Mouse (Mus musculus): Measurements from ENCODE around the gene Olfr70. TPM values are rescaled to one million over a fixed set of nuclear protein-coding genes. Genes with fewer than 3 reads are reported as not detected.

Gene Olfr70
- not detected in 2 replicates for polyA plus RNA-seq (2012; rRNA removed)

DNA sequence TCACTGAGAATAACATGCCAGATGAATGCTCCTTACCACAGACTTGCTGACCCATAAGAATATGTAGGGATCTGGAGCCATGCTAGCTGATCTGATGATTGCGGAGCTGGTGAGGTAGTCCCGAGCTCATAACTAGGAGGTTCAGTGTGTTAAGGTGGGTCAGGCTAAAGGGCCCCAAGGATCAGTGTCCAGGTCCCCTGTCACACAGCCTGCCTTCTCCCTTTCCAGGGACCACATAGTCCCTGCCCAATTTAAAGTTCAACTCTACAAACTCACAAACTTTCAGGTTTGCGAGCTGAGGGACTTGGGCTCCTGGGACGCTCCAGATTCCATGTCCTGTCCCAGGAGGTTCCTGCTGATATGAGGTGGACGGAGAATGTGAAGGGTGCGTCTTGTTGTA lies at the start of gene Olfr70:
Olfr70 (minus strand) TSS at position 101 of the 400 bp plus-strand sequence.

DNA sequence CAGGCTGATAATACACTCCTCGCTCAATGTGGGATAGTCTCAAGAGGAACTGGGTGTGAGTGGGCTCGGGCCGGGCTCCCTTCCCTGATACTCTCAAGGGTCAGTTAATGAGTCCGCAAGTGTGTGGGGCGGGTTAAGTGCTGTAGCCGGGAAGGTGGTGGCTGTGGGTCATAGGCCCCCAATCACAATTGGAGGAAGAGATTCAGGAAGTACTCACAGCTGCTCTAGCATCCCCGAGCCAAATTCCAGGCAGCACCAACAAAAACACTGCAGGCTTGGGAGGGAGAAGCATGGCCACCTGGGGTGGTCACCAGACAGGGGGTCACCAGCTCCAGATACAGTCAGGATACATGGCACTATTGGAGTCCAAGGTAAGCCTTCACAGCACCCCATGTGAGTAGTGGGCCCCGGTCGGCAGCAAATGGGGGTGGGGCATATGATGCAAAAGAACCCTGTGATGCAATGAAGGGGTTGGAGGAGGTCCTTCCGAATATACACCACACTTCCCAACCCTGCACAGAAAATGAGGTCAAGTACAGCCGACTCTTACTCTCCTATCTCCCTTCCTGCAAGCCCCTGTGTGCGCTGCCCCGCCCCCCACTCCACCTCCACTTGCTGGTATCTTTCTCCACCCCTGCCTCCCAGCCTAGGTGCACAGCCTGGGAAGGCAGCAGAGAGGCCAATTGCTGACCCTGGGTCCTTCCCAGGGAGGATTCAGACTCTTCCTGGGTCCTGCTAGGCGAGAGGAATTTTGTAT lies 29.4 kb upstream of the Olfr70 start, which contains the start of gene Spaar:
Spaar (plus strand) TSS at position 241 of the 757 bp plus-strand sequence.

DNA sequence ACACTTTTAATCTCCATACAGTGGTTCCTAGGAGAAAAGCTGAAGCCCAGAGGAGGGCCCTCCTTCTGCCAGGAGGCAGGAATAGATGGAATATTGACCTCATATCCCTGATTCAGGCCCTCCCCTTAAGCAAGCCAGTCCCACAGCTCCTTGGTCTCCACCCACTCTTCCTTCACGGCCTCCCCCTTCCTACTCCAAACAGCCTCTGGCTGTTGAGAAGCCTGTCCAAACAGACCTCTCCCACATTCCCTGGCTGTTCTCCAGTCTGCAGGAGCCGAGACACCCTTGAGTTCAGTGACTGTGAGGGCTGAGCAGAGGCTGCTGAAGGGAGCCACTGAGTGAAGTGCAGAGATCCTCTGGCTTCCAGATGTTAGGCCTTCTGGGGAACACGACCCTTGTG lies 26.4 kb upstream of the Olfr70 start, which contains the start of gene Hrct1:
Hrct1 (plus strand) TSS at position 194 of the 400 bp plus-strand sequence.

DNA sequence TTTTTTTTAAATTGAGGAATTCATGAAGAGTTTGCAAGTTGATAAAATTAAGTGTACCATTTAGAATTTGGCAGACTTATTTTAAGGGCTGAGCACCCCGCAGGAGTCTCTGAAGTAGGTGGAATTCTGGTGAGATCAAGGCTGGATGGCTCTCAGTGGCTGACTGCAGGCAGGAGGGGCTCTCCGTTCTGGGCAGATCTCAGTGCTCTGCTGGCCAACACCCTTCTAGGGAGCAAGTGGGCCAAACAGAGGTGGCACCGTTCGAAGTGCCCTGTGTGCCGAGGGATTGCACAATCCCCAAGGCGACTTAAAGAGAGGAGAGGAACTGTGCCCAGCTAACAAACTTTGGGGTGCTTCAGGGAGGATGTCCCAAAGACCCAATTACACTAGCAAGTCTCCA lies 9.3 kb upstream of the Olfr70 start, which contains the start of gene Olfr71:
Olfr71 (minus strand) TSS at position 387 of the 400 bp plus-strand sequence.

DNA sequence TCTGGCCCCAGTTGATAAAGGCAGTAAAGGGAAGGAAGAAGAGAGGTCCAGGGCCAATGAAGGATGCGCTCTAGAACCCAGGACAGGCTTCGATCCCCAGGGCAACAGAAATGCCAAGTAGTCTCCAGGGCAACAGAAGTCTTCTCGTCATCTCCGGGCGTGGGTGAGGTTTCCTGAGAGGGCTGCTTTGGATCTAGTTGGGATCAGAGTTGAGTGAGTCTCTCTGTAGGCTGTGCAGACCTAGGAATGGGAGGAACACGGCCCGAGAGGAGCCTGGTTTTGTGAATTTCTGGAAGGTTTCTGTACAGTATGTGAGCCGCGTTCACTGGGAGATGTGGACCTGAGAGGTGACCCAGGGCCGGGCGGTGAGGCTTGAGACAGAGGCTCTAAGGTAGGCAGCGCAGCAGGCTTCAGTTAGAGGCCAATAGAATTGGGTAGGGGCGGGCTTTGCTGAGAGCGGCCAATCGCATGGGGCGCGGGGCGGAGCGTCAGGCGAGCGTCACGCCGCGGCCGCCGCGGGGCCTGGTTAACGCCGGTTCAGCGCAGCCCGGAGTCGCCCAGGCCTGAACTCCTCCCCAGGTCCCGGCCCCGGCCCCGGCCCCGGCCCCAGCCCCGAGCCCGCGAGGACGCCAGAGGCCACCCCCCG lies 31.7 kb downstream of the Olfr70 start, which contains the start of the genes Tmem8b and Fam221b:
Tmem8b (plus strand) TSS at position 190 of the 646 bp plus-strand sequence.
Fam221b (minus strand) TSS at position 364 of the 646 bp plus-strand sequence.

DNA sequence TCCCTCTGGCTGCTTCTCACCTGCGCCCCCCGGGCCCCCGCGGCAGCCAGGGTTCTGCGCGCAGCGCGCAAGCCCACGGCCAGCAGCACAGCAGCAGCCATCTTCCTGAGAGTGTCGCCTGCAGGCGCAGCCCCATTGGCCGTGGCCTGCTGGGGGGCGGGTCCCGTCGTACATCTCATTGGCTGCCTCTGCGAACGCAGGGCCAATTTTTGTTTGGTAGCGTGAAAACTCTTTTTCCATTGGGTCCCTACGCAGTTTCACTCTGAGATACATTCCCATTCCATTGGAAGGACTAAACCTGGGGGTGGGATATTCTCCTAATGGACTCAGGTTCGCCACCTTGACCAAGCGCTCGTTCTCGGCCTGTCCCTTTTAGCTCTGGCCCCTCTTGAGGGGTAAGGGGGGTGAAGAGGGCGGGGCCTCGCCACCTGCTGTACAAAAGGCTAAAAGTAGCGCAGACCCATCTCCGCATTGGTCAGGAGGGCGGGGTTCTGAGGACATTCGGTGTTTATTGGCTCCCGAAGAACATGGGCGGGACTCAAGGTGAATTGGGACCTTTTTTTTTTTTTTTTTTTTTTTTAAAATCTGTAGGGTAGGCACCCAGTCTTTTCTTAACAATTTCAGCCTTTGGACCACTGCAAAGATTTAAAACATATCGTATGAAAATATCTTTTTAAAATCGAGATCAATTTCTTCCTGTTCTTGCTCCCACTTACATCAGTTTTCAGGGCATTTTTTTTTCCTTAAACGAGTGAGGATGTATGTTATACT lies 44.1 kb downstream of the Olfr70 start, which contains the start of gene Hint2:
Hint2 (minus strand) TSS at position 128 of the 771 bp plus-strand sequence.

DNA sequence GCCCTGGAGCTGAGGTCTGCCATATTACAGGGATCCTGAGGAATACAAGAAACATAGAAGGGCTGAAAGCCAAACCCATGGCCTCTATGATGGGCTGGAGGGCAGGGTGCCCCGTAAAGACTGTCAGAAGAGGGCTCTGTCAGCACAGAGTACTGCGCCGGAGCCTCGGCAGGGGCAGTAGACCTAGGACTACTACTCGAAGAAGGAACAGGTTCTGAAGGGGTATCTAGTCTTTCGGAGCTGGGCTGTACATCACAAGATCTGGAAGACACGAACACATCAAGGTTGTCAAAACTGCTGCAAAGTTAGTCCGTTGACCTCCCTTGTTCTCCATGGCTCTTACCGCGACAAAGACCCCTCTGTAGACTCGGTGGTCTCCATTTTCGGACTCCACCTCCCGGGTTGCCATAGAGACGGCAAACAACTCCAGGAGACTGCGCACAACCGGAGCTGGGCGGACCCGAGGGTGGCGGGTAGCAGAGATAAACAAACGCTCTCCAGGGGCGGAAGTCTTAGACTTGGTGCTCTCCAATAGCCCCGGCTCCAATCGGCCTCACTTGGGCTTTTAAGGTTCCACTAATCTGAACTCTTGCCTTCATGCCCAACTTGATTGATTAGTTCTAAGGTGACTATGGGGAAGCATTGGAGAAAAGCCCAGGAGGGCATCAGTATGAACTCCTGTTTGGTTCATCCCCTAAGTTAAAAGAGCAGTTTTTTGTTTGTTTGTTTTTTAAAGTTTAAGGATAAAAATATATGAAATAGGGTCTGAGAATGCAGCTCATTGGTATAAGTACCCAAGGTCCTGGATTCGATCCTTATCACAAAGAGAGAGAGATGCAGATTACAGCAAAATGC lies 47.2 kb downstream of the Olfr70 start, which contains the start of gene Spag8:
Spag8 (minus strand) TSS at position 434 of the 855 bp plus-strand sequence.

Other genes with a start within 250 kb of the Olfr70 start
- 5.9 and 7.6 TPM in 2 replicates for gene Cd72, start 246.2 kb downstream of the Olfr70 start, polyA plus RNA-seq (2012; rRNA removed)
- gene Sit1, start 217.1 kb downstream of the Olfr70 start, polyA plus RNA-seq (2012; rRNA removed): 0.66 and 0.95 TPM in 2 replicates
- 61.8 and 73.3 TPM in 2 replicates for gene Ccdc107, start 207.9 kb downstream of the Olfr70 start, polyA plus RNA-seq (2012; rRNA removed)
- 21.6 and 29.0 TPM in 2 replicates for gene Arhgef39, start 201.1 kb downstream of the Olfr70 start, polyA plus RNA-seq (2012; rRNA removed)
- 1.2 TPM in 2 replicates for gene Car9, start 193.8 kb downstream of the Olfr70 start, polyA plus RNA-seq (2012; rRNA removed)
- gene Tpm2, start 177.0 kb downstream of the Olfr70 start, polyA plus RNA-seq (2012; rRNA removed): 7.9 and 9.7 TPM in 2 replicates
- gene Creb3, start 138.5 kb downstream of the Olfr70 start, polyA plus RNA-seq (2012; rRNA removed): 18.2 and 19.5 TPM in 2 replicates
- gene Tln1, start 138.1 kb downstream of the Olfr70 start, polyA plus RNA-seq (2012; rRNA removed): 24.2 and 32.2 TPM in 2 replicates
- 13.1 and 16.8 TPM in 2 replicates for gene Rgp1, start 122.1 kb downstream of the Olfr70 start, polyA plus RNA-seq (2012; rRNA removed)
- 10.0 and 13.0 TPM in 2 replicates for gene Gba2, start 121.9 kb downstream of the Olfr70 start, polyA plus RNA-seq (2012; rRNA removed)
- gene Msmp, start 116.3 kb downstream of the Olfr70 start, polyA plus RNA-seq (2012; rRNA removed): 0.04 TPM in 1 of 2 replicates, not detected in the other
- 2.2 and 2.9 TPM in 2 replicates for gene Npr2, start 68.9 kb downstream of the Olfr70 start, polyA plus RNA-seq (2012; rRNA removed)
- gene Spag8, start 47.2 kb downstream of the Olfr70 start, polyA plus RNA-seq (2012; rRNA removed): 0.25 and 0.35 TPM in 2 replicates
- 52.1 and 54.6 TPM in 2 replicates for gene Hint2, start 44.3 kb downstream of the Olfr70 start, polyA plus RNA-seq (2012; rRNA removed)
- 0.26 and 0.30 TPM in 2 replicates for gene Tmem8b, start 31.8 kb downstream of the Olfr70 start, polyA plus RNA-seq (2012; rRNA removed)
- gene Fam221b, start 31.7 kb downstream of the Olfr70 start, polyA plus RNA-seq (2012; rRNA removed): under 0.01 and 0.03 TPM in 2 replicates
- gene Olfr71, start 9.4 kb upstream of the Olfr70 start, polyA plus RNA-seq (2012; rRNA removed): not detected in 2 replicates
- gene Hrct1, start 26.4 kb upstream of the Olfr70 start, polyA plus RNA-seq (2012; rRNA removed): 0.28 and 0.39 TPM in 2 replicates
- gene Spaar, start 29.2 kb upstream of the Olfr70 start, polyA plus RNA-seq (2012; rRNA removed): 0.07 and 0.10 TPM in 2 replicates
- not detected in 2 replicates for gene Olfr159, start 70.2 kb upstream of the Olfr70 start, polyA plus RNA-seq (2012; rRNA removed)
- not detected in 2 replicates for gene Olfr156, start 123.1 kb upstream of the Olfr70 start, polyA plus RNA-seq (2012; rRNA removed)
- gene Olfr157, start 139.4 kb upstream of the Olfr70 start, polyA plus RNA-seq (2012; rRNA removed): not detected in 2 replicates
- not detected in 2 replicates for gene Olfr155, start 150.8 kb upstream of the Olfr70 start, polyA plus RNA-seq (2012; rRNA removed)
- 2.2 and 2.5 TPM in 2 replicates for gene Reck, start 174.7 kb upstream of the Olfr70 start, polyA plus RNA-seq (2012; rRNA removed)

All from liver, embryonic 18 days (tissue).